Mouse (Mus musculus) midbrain, embryonic 15.5 days (tissue): Measurements from ENCODE around the gene Fbxl5. TPM values are rescaled to one million over a fixed set of nuclear protein-coding genes. Genes with fewer than 3 reads are reported as not detected.
A peak's percentile ranks its signal among the peaks of the same experiment; 100 is the strongest.

Experiments used
- ATAC-seq: fragments of 200-750 bp; cut with Nextera tagmentation; replicated peaks from 2 replicates; pipeline ENCODE4 v1.8.0; 2017; ENCODE audit warnings: moderate TSS enrichment
- H3K27ac ChIP-seq: fragments of 300-500 bp; sonication (generic); 2 replicates; pipeline ENCODE4 v1.5.1; 2015; ENCODE audit warnings: mild to moderate bottlenecking, inconsistent platforms
- H3K27me3 ChIP-seq: fragments of 300-500 bp; sonication (generic); replicated peaks from 2 replicates; pipeline ENCODE4 v1.6.1; 2015; ENCODE audit warnings: inconsistent platforms
- H3K36me3 ChIP-seq: fragments of 300-500 bp; sonication (generic); replicated peaks from 2 replicates; pipeline ENCODE4 v1.6.1; 2015; ENCODE audit warnings: inconsistent platforms
- H3K4me1 ChIP-seq: fragments of 300-500 bp; sonication (generic); 2 replicates; pipeline ENCODE4 v1.6.1; 2015; ENCODE audit warnings: inconsistent platforms
- H3K4me2 ChIP-seq: fragments of 300-500 bp; sonication (generic); 2 replicates; pipeline ENCODE4 v1.6.1; 2015; ENCODE audit warnings: inconsistent platforms, mild to moderate bottlenecking, moderate library complexity
- H3K4me3 ChIP-seq: fragments of 300-500 bp; sonication (generic); 2 replicates; pipeline ENCODE4 v1.5.1; 2015; ENCODE audit warnings: mild to moderate bottlenecking, inconsistent platforms
- H3K9ac ChIP-seq: fragments of 300-500 bp; sonication (generic); 2 replicates; pipeline ENCODE4 v1.6.1; 2015; ENCODE audit warnings: mild to moderate bottlenecking, inconsistent platforms
- H3K9me3 ChIP-seq: fragments of 300-500 bp; sonication (generic); 2 replicates; pipeline ENCODE4 v1.6.1; 2016; ENCODE audit warnings: inconsistent platforms
- WGBS: fragments of 180-500 bp; shearing (Covaris S2); methylation state at CpG from one replicate; pipeline ENCODE4 v1.1.7; 2015; ENCODE audit warnings: mixed read lengths; 5-methylcytosine and 5-hydroxymethylcytosine counted together
- polyA plus RNA-seq: library from polyadenylated mRNA; unstranded; fragments of >200 nt; fragmentation: Nextera tagmentation; extraction: Ambion mirVana; gene quantifications from 2 replicates; pipeline ENCODE4 v1.2.1, GENCODE M21; 2015

The Fbxl5 gene
- polyA plus RNA-seq, 1 experiment from 2014 or later = 77.4 TPM

- H3K9me3 ChIP-seq = no peaks in the 10 kb centered on the region
- H3K9ac ChIP-seq = no peak overlapping the region
- H3K36me3 ChIP-seq = no peaks in the 10 kb centered on the region
- H3K4me3 ChIP-seq = no peak overlapping the region
- no peak for ATAC-seq
- H3K27ac ChIP-seq = no peak overlapping the region
- no peaks in the 10 kb centered on the region for H3K27me3 ChIP-seq
- H3K4me1 ChIP-seq = no peaks in the 10 kb centered on the region
- no peak overlapping the region for H3K4me2 ChIP-seq
Observed at GRCm38 (mm10) chr5:43801253-43801652, 20.2 kb downstream of the Fbxl5 start.

DNA sequence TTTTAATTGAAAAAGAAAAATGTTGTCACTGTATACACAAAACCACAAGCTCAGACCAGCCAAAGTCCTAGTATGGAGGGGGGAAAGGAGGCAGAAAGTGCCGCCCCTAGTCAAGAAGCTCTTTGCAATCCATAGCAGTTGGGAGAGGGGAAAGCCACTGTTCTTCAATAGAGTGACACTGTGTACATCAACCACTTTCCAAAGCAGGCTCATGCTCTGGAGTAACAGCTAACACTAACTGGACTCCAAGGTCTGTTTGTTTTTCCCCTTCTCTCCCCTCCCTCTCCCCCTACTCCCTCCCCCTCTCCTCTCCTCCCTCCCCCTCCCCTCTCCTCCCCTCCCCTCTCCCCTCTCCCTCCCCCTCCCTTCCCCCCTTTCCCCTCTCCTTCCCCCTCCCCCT lies 20.7 kb downstream of the Fbxl5 start:
- no peaks in the 10 kb centered on the region for H3K4me1 ChIP-seq
- no peaks in the 10 kb centered on the region for H3K9me3 ChIP-seq
- no peaks in the 10 kb centered on the region for H3K27me3 ChIP-seq
- H3K9ac ChIP-seq = no peak overlapping the region
- no peak overlapping the region for H3K27ac ChIP-seq
- ATAC-seq = no peak
- no peak overlapping the region for H3K4me2 ChIP-seq
- WGBS = 77% methylated on average over 1 of the region's 1 CpGs
- no peaks in the 10 kb centered on the region for H3K36me3 ChIP-seq
- no peak overlapping the region for H3K4me3 ChIP-seq

GRCm38 (mm10) chr5:43799530-43799929 lies 21.9 kb downstream of the Fbxl5 start:
- WGBS = 85% methylated on average over 5 of the region's 5 CpGs
- ATAC-seq = no peak

GRCm38 (mm10) chr5:43792354-43792753 lies 29.1 kb downstream of the Fbxl5 start:
- H3K9ac ChIP-seq = no peak overlapping the region

More at GRCm38 (mm10) chr5:43799530-43799929, 21.9 kb downstream of the Fbxl5 start:
- Histone ChIP-seq H3K4me1 (no peaks in the 10 kb centered on the region), H3K4me2 (no peak overlapping the region), H3K9ac (no peak overlapping the region), H3K9me3 (no peaks in the 10 kb centered on the region), H3K36me3 (no peaks in the 10 kb centered on the region), H3K27me3 (no peaks in the 10 kb centered on the region), H3K27ac (no peak overlapping the region), H3K4me3 (no peak overlapping the region)

GRCm38 (mm10) chr5:43787976-43788752 lies 33.3 kb downstream of the Fbxl5 start:
- H3K36me3 ChIP-seq = no peaks in the 10 kb centered on the region
- no peak overlapping the region for H3K4me2 ChIP-seq
- H3K27me3 ChIP-seq = no peaks in the 10 kb centered on the region
- 84% methylated on average over 9 of the region's 9 CpGs for WGBS
- H3K9ac ChIP-seq = no peak overlapping the region
- no peaks in the 10 kb centered on the region for H3K4me1 ChIP-seq
- H3K27ac ChIP-seq = no peak overlapping the region
- no peak overlapping the region for H3K4me3 ChIP-seq
- no peak for ATAC-seq
- H3K9me3 ChIP-seq = no peaks in the 10 kb centered on the region

More at GRCm38 (mm10) chr5:43792354-43792753, 29.1 kb downstream of the Fbxl5 start:
- H3K4me2 ChIP-seq = no peak overlapping the region
- H3K36me3 ChIP-seq = no peaks in the 10 kb centered on the region
- H3K27me3 ChIP-seq = no peaks in the 10 kb centered on the region
- H3K4me1 ChIP-seq = no peaks in the 10 kb centered on the region
- no peaks in the 10 kb centered on the region for H3K9me3 ChIP-seq
- H3K27ac ChIP-seq = no peak overlapping the region
- ATAC-seq = no peak
- H3K4me3 ChIP-seq = no peak overlapping the region
- 83% methylated on average over 5 of the region's 5 CpGs for WGBS

GRCm38 (mm10) chr5:43786607-43787006 lies 34.8 kb downstream of the Fbxl5 start:
- ATAC-seq = no peak
- H3K27me3 ChIP-seq = no peaks in the 10 kb centered on the region
- no peak overlapping the region for H3K4me2 ChIP-seq
- H3K4me3 ChIP-seq = no peak overlapping the region
- no peaks in the 10 kb centered on the region for H3K36me3 ChIP-seq
- no peak overlapping the region for H3K9ac ChIP-seq
- H3K9me3 ChIP-seq = no peaks in the 10 kb centered on the region
- 91% methylated on average over 4 of the region's 4 CpGs for WGBS
- H3K27ac ChIP-seq = no peak overlapping the region
- 0 out of 2 replicates have a peak, but pooled peaks cover 6% of the 10 kb centered on the region for H3K4me1 ChIP-seq

DNA sequence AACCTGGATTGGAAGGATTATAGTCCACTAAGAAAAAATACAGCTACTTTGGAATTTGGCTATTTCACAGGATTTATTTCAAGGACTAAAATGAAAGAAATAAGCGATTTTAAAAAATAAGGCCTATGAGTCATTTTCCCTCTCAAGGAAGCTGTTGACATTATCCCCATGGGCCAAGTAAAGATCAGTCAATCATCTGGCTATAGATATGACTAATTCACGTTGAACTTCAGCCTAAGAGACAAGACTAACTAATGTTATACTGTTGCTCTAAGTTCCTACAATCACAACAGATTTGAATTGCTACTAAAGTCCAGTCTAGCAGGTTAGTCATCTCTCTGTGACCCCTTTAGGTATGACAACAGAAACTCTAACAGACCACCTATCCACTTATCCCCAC lies 37.4 kb downstream of the Fbxl5 start:
- H3K27ac ChIP-seq = no peak overlapping the region
- H3K27me3 ChIP-seq = no peaks in the 10 kb centered on the region
- H3K4me3 ChIP-seq = no peak overlapping the region
- H3K36me3 ChIP-seq = no peaks in the 10 kb centered on the region
- H3K4me2 ChIP-seq = no peak overlapping the region
- H3K9me3 ChIP-seq = no peaks in the 10 kb centered on the region
- H3K4me1 ChIP-seq = peaks cover 15% of the 10 kb centered on the region
- WGBS = 92% methylated on average over 2 of the region's 2 CpGs
- no peak for ATAC-seq
- no peak overlapping the region for H3K9ac ChIP-seq

GRCm38 (mm10) chr5:43781977-43782930 lies 39.2 kb downstream of the Fbxl5 start:
- H3K4me3 ChIP-seq = peak overlapping the region; percentile 64
- no peaks in the 10 kb centered on the region for H3K27me3 ChIP-seq
- peak overlapping the region; percentile 97 for H3K9ac ChIP-seq
- peak; percentile 96 for ATAC-seq
- H3K36me3 ChIP-seq = no peaks in the 10 kb centered on the region
- 3% methylated on average over 81 of the region's 82 CpGs for WGBS
- H3K4me1 ChIP-seq = peaks cover 19% of the 10 kb centered on the region
- peak overlapping the region; percentile 83 for H3K4me2 ChIP-seq
- H3K9me3 ChIP-seq = no peaks in the 10 kb centered on the region
- H3K27ac ChIP-seq = peak overlapping the region; percentile 99

DNA sequence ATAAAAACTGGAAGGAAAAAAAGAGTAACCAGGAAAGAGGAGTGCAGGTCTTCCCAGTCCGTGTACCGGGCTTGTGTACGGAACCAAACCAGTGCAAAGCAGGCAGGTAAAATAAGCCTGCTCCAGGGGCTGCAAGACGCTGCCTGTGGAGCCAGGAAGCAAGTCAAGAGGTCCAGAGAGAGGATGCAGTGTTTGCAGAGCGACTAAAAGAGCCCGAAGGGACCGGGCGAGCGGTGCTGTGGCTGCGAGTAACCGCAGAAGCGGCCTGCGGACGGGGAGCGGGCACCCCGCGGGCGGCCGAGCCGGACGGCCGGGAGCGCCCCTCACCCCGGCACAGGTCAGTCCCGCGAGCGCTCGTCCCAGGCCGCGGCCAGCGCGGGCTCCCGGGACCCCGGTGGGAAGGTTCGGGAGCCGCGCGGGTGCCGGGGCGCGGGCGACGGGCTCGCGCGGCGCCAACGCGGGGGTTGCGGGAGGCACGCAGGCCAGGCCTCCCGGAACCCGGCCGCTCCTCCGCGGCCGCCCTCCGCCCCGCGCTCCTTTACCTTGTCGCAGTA lies 39.9 kb downstream of the Fbxl5 start:
- peaks cover 23% of the 10 kb centered on the region for H3K4me1 ChIP-seq
- WGBS = under 1% methylated on average over 59 of the region's 61 CpGs
- H3K9me3 ChIP-seq = no peaks in the 10 kb centered on the region
- H3K27me3 ChIP-seq = no peaks in the 10 kb centered on the region
- ATAC-seq = no peak
- H3K4me2 ChIP-seq = peak overlapping the region; percentile 83
- H3K4me3 ChIP-seq = peak overlapping the region; percentile 64
- H3K27ac ChIP-seq = peak overlapping the region; percentile 99
- no peaks in the 10 kb centered on the region for H3K36me3 ChIP-seq
- H3K9ac ChIP-seq = peak overlapping the region; percentile 97

DNA sequence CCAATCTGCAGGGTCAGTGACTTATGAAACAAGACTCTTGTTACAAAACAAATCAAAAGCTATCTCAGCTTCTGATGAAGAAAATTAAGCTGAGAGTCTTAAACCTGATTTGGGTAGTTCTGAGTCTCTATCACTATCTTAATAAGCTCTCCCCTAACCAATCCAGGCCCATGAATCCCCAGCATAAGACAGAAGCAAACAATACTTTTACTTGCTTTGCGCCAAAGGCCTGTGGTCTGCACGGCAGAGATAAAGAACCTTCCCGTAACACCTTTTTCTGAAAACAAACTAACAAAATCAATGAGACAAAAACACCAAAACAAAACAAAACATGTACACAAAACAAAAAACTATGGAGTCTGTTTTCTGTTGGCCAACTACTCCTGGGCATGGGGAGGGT lies 42.9 kb downstream of the Fbxl5 start:
- no peak overlapping the region for H3K4me3 ChIP-seq
- H3K4me1 ChIP-seq = peaks cover 23% of the 10 kb centered on the region
- H3K4me2 ChIP-seq = no peak overlapping the region
- no peaks in the 10 kb centered on the region for H3K36me3 ChIP-seq
- H3K27me3 ChIP-seq = no peaks in the 10 kb centered on the region
- H3K27ac ChIP-seq = no peak overlapping the region
- ATAC-seq = no peak
- 92% methylated on average over 3 of the region's 3 CpGs for WGBS
- no peak overlapping the region for H3K9ac ChIP-seq
- no peaks in the 10 kb centered on the region for H3K9me3 ChIP-seq

- Histone ChIP-seq H3K9me3 (no peaks in the 10 kb centered on the region), H3K36me3 (no peaks in the 10 kb centered on the region)
- 67% methylated on average over 1 of the region's 1 CpGs for WGBS
Observed at GRCm38 (mm10) chr5:43776993-43777392, 44.4 kb downstream of the Fbxl5 start.

GRCm38 (mm10) chr5:43776407-43776806 lies 45.0 kb downstream of the Fbxl5 start:
- Histone ChIP-seq H3K4me1 (peaks cover 17% of the 10 kb centered on the region), H3K4me3 (no peak overlapping the region), H3K4me2 (no peak overlapping the region), H3K9ac (no peak overlapping the region), H3K36me3 (no peaks in the 10 kb centered on the region), H3K27me3 (no peaks in the 10 kb centered on the region), H3K27ac (no peak overlapping the region), H3K9me3 (no peaks in the 10 kb centered on the region)
- no peak for ATAC-seq

More at GRCm38 (mm10) chr5:43776993-43777392, 44.4 kb downstream of the Fbxl5 start:
- Histone ChIP-seq H3K9ac (no peak overlapping the region), H3K4me1 (peaks cover 17% of the 10 kb centered on the region), H3K27me3 (no peaks in the 10 kb centered on the region), H3K4me2 (no peak overlapping the region), H3K27ac (no peak overlapping the region), H3K4me3 (no peak overlapping the region)
- ATAC-seq = no peak
